Mouse (Mus musculus) stomach, postnatal 0 days (tissue): ENCODE data around the gene Arhgap8.

ENCODE experiments used
- CTCF ChIP-seq: IDR thresholded peaks from 2 replicates; pipeline ENCODE4 v1.5.1; 2016; ENCODE audit warnings: antibody characterized with exemption, low read depth, mild to moderate bottlenecking, moderate library complexity
- EP300 ChIP-seq: optimal IDR thresholded peaks from 2 replicates; pipeline ENCODE3; 2016; ENCODE audit warnings: antibody characterized with exemption

GRCm38 (mm10) chr15:84729685-84730084, 9.8 kb downstream of the Arhgap8 start:
- TF ChIP-seq CTCF (no peak), EP300 (no peak)
